Mouse (Mus musculus): ENCODE measurements around the gene Dyrk1a. TPM values are rescaled to one million over a fixed set of nuclear protein-coding genes. Genes with fewer than 3 reads are reported as not detected.

Dyrk1a gene
- polyA plus RNA-seq, 1 experiment from 2014 or later = 9.5 TPM

GRCm38 (mm10) chr16:94560618-94561017, 9.2 kb upstream of the Dyrk1a start:
- H3K27ac ChIP-seq (replicated peaks) = no peak overlapping the region
- H3K36me3 ChIP-seq = no peaks in the 10 kb centered on the region
- no peak overlapping the region for H3K4me2 ChIP-seq
- no peaks in the 10 kb centered on the region for H3K9me3 ChIP-seq (replicated peaks)
- no peak overlapping the region for H3K9ac ChIP-seq (replicated peaks)
- H3K4me3 ChIP-seq (replicated peaks) = no peak overlapping the region
- no peak for ATAC-seq (ENCODE audit: low FRiP score)
- H3K27me3 ChIP-seq (replicated peaks) = no peaks in the 10 kb centered on the region
- H3K4me1 ChIP-seq = no peaks in the 10 kb centered on the region
- WGBS = 85% methylated on average over 5 of the region's 5 CpGs

DNA sequence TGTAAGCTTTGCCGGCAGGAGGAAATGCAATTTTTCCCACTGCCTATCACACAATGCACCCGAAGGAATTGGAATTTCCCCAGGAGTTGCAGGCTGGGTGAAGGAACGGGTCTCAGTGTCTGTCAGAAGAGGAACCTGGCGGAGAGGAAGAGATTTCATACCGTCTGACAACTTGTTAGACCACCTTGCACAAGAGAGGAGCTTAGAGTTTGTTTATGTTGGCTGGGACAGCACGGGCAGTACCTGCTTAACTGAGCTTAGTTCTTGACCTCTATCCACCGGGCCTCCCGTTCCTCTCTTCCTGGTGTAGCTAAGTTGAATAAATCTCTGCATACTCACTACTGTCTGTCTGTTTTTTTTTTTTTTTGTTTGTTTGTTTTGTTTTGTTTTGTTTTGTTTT, 3.7 kb upstream of the Dyrk1a start:
- no peak for ATAC-seq (ENCODE audit: low FRiP score)
- no peak overlapping the region for H3K9ac ChIP-seq (replicated peaks)
- H3K27ac ChIP-seq (replicated peaks) = no peak overlapping the region
- no peaks in the 10 kb centered on the region for H3K27me3 ChIP-seq (replicated peaks)
- no peak overlapping the region for H3K4me3 ChIP-seq (replicated peaks)
- 71% methylated on average over 8 of the region's 8 CpGs for WGBS
- H3K4me1 ChIP-seq = peaks cover 7% of the 10 kb centered on the region
- no peaks in the 10 kb centered on the region for H3K36me3 ChIP-seq
- no peak overlapping the region for H3K4me2 ChIP-seq
- no peaks in the 10 kb centered on the region for H3K9me3 ChIP-seq (replicated peaks)

GRCm38 (mm10) chr16:94566834-94567585, 2.8 kb upstream of the Dyrk1a start:
- 86% methylated on average over 11 of the region's 11 CpGs for WGBS
- H3K27ac ChIP-seq (replicated peaks) = no peak overlapping the region
- no peaks in the 10 kb centered on the region for H3K27me3 ChIP-seq (replicated peaks)
- no peaks in the 10 kb centered on the region for H3K36me3 ChIP-seq
- H3K9me3 ChIP-seq (replicated peaks) = no peaks in the 10 kb centered on the region
- H3K4me2 ChIP-seq = no peak overlapping the region
- no peak overlapping the region for H3K4me3 ChIP-seq (replicated peaks)
- H3K9ac ChIP-seq (replicated peaks) = no peak overlapping the region
- peaks cover 14% of the 10 kb centered on the region for H3K4me1 ChIP-seq
- no peak for ATAC-seq (ENCODE audit: low FRiP score)

DNA sequence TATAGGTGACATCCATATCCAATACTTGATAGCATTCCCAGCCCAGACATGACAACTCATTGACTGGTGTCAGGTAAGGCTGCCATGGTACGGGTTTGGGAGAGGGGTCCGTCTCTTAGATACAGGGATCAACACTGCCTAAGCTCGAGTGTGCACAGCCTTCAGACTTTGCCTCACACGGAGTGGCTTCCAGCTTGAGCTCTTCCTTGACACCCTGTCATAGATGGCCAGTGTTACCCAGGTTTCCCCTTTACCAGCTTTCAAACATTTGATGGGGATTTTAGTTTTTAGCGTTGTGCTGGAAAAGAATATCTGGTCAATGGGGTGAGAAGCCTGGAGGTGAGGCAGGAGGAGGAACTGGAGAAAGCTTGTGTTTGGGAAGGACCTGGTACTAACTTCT, 2.1 kb upstream of the Dyrk1a start:
- Histone ChIP-seq H3K27ac (replicated peaks) (peak overlapping the region; percentile 100; the same call in 1 of the 2 replicates), H3K9ac (replicated peaks) (no peak overlapping the region), H3K4me1 (peaks cover 21% of the 10 kb centered on the region), H3K27me3 (replicated peaks) (no peaks in the 10 kb centered on the region), H3K36me3 (no peaks in the 10 kb centered on the region), H3K4me3 (replicated peaks) (no peak overlapping the region; the same call in 1 of the 2 replicates), H3K4me2 (no peak overlapping the region; the same call in 1 of the 2 replicates), H3K9me3 (replicated peaks) (no peaks in the 10 kb centered on the region)
- ATAC-seq (ENCODE audit: low FRiP score) = no peak
- 78% methylated on average over 5 of the region's 5 CpGs for WGBS

DNA sequence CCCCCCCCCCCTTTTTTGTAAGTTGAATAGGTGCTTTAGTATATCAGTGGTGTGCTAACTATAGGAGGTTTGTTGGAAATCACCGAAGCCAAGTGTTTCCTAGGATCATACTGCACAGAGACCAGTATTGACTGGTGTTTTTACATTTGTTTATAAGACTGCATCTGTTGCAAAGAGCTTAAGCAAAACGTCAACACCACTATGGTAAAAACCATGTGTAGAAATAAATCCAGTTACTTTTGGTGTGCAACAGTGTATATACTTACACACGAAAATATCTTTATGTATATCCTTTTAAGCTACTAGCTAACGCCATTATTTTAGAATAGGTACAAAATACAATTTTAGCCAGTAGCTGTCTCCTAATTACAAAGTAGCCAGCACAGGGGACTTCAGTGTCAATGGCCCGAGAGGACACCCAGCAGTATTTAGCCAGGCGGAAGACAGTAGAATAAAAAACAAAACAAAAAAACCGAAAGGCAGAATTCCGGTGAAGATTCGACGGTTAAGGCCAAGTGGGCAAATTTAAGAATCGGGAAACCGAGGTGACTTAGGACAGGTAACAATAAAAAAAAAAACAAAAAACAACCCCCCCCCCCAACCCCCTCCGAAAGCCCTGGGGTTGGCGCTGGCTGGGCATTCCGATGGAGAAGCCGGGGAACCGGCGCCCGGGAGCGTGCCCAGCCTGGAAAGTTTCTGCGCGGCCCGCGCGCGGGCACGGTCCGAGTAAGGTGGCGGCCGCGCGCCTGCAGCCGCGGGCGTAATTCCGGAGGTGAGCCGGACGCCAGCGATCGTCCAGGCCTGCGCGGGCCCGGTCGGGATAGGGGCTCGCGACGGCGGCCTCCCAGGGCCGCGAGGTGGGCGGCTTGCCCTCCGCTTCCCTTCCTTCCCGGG, 1.2 kb upstream of the Dyrk1a start:
- Histone ChIP-seq H3K4me3 (replicated peaks) (peak overlapping the region; percentile 97), H3K4me1 (peaks cover 27% of the 10 kb centered on the region), H3K36me3 (no peaks in the 10 kb centered on the region), H3K27ac (replicated peaks) (peak overlapping the region; percentile 100), H3K27me3 (replicated peaks) (no peaks in the 10 kb centered on the region), H3K9me3 (replicated peaks) (no peaks in the 10 kb centered on the region), H3K4me2 (peak overlapping the region; percentile 55), H3K9ac (replicated peaks) (peak overlapping the region; percentile 72)
- peak; percentile 82 for ATAC-seq (ENCODE audit: low FRiP score)
- 2% methylated on average over 25 of the region's 53 CpGs for WGBS

DNA sequence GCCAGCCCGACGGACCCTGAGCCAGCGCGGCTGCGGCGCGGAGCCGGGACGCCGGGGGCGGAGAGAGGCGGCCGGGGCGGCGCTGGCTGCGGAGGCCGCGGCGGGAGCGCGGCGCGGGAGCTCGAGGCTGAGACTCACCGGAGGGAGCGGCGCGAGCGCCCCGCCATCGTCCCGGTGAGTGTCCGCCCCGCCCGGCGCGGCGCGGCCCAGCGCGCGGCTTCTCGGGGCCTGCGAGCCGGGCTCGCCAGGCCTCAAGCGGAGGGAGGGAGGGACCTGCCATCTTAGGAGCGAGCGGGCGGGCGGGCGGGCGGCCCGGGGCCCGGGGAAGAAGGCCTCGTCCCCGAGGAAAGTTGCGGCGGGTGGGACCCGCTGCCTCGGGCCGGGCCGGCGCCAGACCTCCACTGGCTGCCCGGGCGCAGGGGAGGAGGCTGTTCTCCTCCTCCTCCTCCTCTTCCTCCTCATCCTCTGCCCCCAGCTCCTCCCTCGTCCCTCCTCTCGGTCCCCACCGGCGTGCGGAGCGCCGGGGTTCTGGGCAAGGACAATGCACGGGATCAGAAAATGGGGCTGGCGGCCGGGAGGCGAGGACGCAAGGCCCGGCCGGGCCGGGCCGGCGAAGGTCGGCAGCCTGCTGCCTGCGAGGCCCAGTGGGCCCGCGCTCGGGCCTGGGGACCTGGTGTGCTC, 691 bp downstream of the Dyrk1a start:
- Histone ChIP-seq H3K4me2 (peak overlapping the region; percentile 75), H3K4me1 (peaks cover 41% of the 10 kb centered on the region), H3K27ac (replicated peaks) (peak overlapping the region; percentile 100), H3K9ac (replicated peaks) (peak overlapping the region; percentile 98), H3K27me3 (replicated peaks) (no peaks in the 10 kb centered on the region), H3K9me3 (replicated peaks) (no peaks in the 10 kb centered on the region), H3K36me3 (no peaks in the 10 kb centered on the region), H3K4me3 (replicated peaks) (peak overlapping the region; percentile 97)
- peak; percentile 4; the same call in 1 of the 2 replicates for ATAC-seq (ENCODE audit: low FRiP score)
- WGBS = under 1% methylated on average over 61 of the region's 88 CpGs

DNA sequence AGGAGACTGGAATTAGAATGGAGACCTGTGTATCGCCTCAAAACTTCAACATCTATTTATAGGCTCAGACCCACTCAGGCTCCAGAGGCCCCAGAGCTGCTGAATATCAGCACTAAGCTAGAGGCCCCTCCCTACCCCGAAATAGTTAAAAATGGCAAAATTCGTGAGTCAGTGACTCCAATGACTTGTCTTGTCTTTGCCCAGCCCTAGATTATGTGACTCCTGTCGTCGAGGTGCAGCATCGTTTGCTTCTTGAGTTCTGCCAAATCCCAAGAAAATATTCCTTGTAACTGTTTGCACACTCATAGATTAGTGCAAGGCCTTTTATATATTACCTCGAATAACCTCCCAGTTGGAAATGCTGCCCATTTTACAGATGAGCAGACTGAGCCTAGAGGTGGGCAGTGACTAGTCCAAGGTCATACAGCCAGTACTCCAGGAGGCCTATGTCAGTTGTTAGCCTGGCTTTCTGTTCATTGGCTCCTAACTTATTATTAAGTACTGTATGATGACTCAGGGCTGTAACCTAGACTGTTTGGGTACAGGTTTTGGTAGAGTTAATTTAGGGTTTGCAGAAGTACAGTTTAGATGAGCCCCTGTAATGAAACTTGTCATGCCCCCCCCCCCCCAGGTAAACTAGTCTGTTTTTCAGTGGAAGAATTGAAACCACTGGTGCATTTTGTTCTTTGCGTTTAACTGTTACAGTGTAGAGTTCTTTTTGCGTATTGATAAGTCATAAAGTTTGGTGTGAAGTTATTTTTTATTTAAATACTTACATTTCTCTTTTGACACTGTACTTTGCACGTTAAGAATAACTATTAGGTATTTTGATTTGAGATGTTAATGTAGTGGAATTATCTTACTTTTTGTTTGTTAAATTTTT, 1.5 kb downstream of the Dyrk1a start:
- Histone ChIP-seq H3K9me3 (replicated peaks) (no peaks in the 10 kb centered on the region), H3K27me3 (replicated peaks) (no peaks in the 10 kb centered on the region), H3K36me3 (no peaks in the 10 kb centered on the region), H3K27ac (replicated peaks) (peak overlapping the region; percentile 100), H3K4me1 (peaks cover 48% of the 10 kb centered on the region), H3K4me3 (replicated peaks) (peak overlapping the region; percentile 97), H3K9ac (replicated peaks) (peak overlapping the region; percentile 98), H3K4me2 (peak overlapping the region; percentile 75)
- ATAC-seq (ENCODE audit: low FRiP score) = no peak
- 25% methylated on average over 10 of the region's 10 CpGs for WGBS

- H3K36me3 ChIP-seq = no peaks in the 10 kb centered on the region
- H3K27ac ChIP-seq (replicated peaks) = no peak overlapping the region
- H3K4me1 ChIP-seq = peaks cover 57% of the 10 kb centered on the region
- 57% methylated on average over 2 of the region's 2 CpGs for WGBS
- H3K9ac ChIP-seq (replicated peaks) = peak overlapping the region; percentile 32; the same call in 1 of the 2 replicates
- ATAC-seq (ENCODE audit: low FRiP score) = no peak
- H3K4me2 ChIP-seq = peak overlapping the region; percentile 40
- H3K9me3 ChIP-seq (replicated peaks) = no peaks in the 10 kb centered on the region
- H3K4me3 ChIP-seq (replicated peaks) = peak overlapping the region; percentile 16
- no peaks in the 10 kb centered on the region for H3K27me3 ChIP-seq (replicated peaks)
Measured at GRCm38 (mm10) chr16:94572422-94572821, 2.6 kb downstream of the Dyrk1a start.

DNA sequence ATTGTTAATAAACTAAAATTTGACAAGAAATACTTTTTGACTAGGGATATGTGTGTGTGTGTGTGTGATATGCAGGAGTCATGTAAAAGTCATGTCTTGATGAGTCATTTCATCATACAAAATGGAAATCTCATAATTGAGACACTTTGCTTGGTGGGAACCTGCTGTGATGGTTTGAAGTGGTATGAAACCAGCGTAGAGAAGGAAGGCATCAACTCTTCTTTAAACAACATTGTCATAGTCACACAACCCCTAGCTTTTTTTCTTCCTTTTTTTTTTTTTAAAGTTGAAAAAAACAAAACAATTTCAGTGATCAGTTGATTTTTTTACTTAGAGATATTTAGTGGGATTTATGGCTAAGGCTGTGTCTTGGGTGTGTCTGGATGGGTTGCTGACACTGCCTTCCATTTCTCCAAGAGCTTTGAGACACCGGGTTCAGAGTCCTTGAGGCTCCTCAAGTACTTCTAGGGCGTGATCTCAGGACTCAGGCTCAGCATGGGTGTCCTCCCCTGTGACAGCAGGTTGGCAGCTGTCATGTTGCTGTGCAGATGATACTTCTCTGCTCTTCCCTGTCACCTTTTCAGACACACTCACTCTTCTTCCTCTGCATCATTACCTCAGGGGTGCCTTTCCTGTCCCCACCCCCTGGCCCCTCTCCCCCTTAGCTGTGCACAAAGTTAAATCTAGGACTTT, 4.4 kb downstream of the Dyrk1a start:
- Histone ChIP-seq H3K4me1 (peaks cover 55% of the 10 kb centered on the region), H3K4me2 (no peak overlapping the region), H3K36me3 (no peaks in the 10 kb centered on the region), H3K27ac (replicated peaks) (no peak overlapping the region), H3K4me3 (replicated peaks) (no peak overlapping the region), H3K27me3 (replicated peaks) (no peaks in the 10 kb centered on the region), H3K9ac (replicated peaks) (no peak overlapping the region), H3K9me3 (replicated peaks) (no peaks in the 10 kb centered on the region)
- ATAC-seq (ENCODE audit: low FRiP score) = no peak
- 83% methylated on average over 3 of the region's 3 CpGs for WGBS

- Histone ChIP-seq H3K36me3 (no peaks in the 10 kb centered on the region), H3K9me3 (replicated peaks) (no peaks in the 10 kb centered on the region), H3K4me3 (replicated peaks) (no peak overlapping the region), H3K27ac (replicated peaks) (no peak overlapping the region), H3K27me3 (replicated peaks) (no peaks in the 10 kb centered on the region), H3K4me2 (no peak overlapping the region), H3K9ac (replicated peaks) (no peak overlapping the region), H3K4me1 (peaks cover 59% of the 10 kb centered on the region)
- ATAC-seq (ENCODE audit: low FRiP score) = no peak
Measured at GRCm38 (mm10) chr16:94574718-94575094, 4.9 kb downstream of the Dyrk1a start.
